Mouse (Mus musculus): ENCODE measurements at regions not wholly inside any gene's neighbourhood (a gene's known extent, or its start where the extent isn't known, plus 50 kb on each side); places are given as distances from the start of the nearest gene placed in this dataset.

DNA sequence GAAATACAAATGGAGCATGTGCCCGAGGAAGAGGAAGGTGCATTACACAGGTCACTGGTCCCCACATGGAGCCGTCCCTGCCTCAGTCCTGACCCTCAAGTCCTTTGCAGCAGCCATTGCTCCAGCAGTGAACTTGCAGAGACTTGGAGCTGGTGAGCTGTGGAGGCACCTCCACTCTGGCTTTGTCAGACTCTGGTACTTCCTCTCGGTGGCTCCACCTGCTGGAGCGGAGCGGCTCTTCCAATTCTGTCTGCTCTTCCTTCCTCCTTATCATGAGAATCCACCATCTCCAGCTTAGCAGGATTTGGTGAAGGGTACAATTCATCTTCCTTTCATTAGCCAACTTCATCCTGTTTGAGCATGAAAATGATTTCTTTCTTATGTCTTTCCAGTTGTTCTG lies 149.3 kb upstream of the Slc7a14 start:
- TF ChIP-seq POLR2A (IDR thresholded peaks at IDR 0.05; ENCODE audit: borderline replicate concordance, extremely low read depth, insufficient read depth, insufficient read length, poor library complexity, severe bottlenecking) (no peak), CTCF (IDR thresholded peaks at IDR 0.05; ENCODE audit: borderline replicate concordance, extremely low read depth, insufficient read depth, insufficient read length) (peak; percentile 59)

Measured in brain, embryonic 14.5 days (tissue).